Mouse (Mus musculus) gastrocnemius, postnatal 36 days (tissue): ENCODE data around the gene Myo1e. TPM values are rescaled to one million over a fixed set of nuclear protein-coding genes. Genes with fewer than 3 reads are reported as not detected.

Experiments
- DNase-seq, 2 experiments: peaks; one replicate each; pipeline ENCODE4 v3.0.0; 2022
- intact Hi-C: fragments of 180-260 bp; cut with DNase I; formaldehyde crosslinking; loops from one replicate; pipeline ENCODE4 v1.15.1; 2025
- total RNA-seq, 2 experiments: library from RNA; stranded (reverse); gene quantifications; 2 replicates each; pipeline ENCODE4 v1.2.3; 2021

Gene Myo1e
- total RNA-seq, 2 experiments from 2014 or later, result 7.0 to 8.4 TPM

GRCm38 (mm10) chr9:70331727-70332335 lies 124.7 kb downstream of the Myo1e start:
- DNase-seq, result no peak
- intact Hi-C loops, result no loop called here

DNA sequence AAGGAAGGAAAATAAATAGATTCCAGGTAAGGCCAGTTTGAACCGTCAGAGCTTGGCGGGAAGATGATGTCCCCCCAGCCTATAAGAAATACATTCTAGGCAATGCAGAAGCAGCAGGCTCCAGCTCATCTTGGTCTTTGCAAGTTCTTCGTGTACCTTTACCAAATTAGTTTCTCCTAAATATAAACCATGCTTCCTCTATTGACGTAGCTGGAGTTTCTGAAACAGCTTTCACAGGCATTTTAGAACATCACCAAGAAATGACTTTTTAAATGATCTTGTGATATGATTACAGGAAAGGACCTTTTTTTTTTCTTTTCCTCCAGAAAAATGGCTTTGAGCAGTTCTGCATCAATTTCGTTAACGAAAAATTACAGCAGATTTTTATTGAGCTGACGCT lies 131.2 kb downstream of the Myo1e start:
- DNase-seq, result no peak
- intact Hi-C loops, result no loop called here

DNA sequence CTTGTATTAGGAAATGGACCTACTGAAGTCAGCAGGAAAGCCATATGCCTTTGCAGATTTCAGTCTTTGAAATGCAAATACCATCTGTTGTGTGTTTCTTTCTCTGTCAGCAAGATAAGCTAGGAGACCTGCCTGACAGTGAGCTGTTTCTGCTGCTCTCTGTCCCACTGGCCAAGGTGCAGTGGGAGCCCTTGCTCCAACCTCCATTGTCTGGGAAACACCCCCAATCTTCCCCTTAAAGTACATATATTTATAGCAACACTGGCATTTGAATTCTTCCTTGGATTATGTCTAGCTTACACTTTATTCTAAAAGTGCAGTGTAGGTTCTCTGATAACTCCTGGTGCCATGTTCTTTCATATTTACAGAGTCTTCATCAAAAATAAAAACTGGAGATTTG lies 131.7 kb downstream of the Myo1e start:
- no peak for DNase-seq
- intact Hi-C loops, result no loop called here

DNA sequence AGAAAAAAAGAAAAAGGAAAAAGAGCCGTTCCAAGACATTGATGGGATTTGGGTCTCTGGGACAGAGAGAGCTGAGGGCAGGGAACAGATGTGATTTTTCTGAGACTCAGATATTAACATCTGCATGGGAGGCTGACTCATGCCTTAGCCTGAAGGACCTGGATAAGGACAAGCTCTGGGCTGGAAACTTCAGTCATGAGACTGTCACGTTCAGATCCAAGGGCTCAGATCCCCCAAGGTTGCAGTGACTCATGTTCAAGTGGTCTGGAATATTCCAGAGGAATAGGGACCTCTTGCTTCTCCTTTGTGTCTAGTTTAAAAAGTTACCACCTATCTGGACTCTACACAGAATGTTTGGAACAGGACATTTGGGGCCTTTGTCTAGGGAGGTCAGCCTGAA lies 142.1 kb downstream of the Myo1e start:
- intact Hi-C loops, result no loop called here
- DNase-seq, result no peak

DNA sequence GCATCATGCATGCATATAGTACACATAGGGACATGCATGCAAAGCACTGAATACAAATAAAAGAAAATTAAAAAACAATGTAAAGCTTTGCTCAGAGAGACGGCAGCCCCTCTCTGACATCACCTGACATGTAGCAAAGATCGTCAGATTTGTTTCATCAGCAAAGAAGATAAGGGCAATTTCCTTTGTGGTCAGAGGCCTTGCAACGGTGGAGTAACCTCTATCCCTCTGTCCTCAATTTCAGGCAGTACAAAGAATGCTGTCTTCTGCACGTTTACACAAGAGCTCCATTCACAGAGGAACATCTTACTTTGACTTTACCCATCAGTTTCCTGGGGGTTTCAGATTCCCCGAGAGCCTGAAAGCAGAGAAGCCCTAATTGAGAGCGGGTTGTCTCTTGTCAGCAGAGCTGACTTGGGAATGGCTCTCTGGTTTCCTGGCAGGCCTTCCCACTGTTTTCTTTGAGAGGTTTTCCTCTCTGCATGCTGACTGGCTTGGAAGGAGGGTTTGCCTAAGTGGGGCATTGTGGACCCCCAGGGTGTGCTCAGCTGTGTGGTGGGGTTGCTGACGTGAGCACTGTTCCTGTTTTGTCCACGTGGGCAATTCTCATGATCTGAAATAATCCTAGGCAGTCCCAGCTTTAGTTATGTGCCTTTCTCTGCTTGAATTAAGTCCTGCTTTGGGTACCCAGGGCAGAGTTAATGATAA lies 144.6 kb downstream of the Myo1e start:
- intact Hi-C loops, result no loop called here
- no peak for DNase-seq

- DNase-seq, result no peak
- intact Hi-C loops, result no loop called here
Measured at GRCm38 (mm10) chr9:70356254-70356653, 149.1 kb downstream of the Myo1e start.

GRCm38 (mm10) chr9:70359402-70360131 lies 152.4 kb downstream of the Myo1e start:
- no peak for DNase-seq
- intact Hi-C loops, result no loop called here

DNA sequence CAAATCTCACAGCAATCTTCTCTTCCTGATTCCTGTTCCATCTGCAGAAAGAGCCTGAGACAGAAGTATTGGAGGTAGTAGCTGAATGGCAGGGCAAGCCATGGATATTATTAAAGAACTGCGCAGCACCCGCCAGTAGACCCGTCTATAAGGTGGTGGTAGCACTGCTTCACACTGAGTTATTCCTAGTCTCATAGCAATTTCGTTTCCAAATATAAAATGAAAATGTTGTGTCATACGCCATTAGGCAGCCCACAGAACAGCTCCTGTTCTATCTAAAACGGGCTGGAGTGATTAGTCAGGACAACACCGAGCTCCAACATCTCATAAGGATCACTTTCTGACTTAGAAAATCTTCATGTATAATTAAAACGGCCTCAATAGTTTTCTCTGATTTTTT lies 157.6 kb downstream of the Myo1e start:
- no peak for DNase-seq
- intact Hi-C loops, result no loop called here

- intact Hi-C loops, result no loop called here
- no peak for DNase-seq
Measured at GRCm38 (mm10) chr9:70365915-70366314, 158.8 kb downstream of the Myo1e start.

DNA sequence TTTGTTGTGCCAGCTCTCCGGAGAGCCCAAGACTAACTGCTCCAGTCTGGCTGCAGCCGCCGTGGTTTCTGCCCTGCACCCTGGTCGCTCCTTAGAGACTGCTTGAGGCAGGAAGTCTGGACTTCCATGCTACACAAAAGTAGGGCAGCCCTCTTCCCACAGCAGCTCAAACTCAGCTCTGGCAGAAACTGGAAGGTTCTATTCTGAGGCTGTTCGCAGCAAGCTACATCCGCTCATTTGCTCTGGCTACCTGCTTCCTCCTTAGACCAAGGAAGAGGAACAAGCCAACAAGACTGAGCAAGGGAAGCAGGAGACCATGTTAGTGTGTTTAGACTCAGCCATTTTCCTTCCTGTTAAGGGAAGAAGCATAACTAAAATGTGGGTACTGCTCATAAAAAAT lies 159.7 kb downstream of the Myo1e start:
- intact Hi-C loops, result no loop called here
- DNase-seq, result no peak

- DNase-seq, result no peak
- intact Hi-C loops, result no loop called here
Measured at GRCm38 (mm10) chr9:70371638-70372037, 164.5 kb downstream of the Myo1e start.

DNA sequence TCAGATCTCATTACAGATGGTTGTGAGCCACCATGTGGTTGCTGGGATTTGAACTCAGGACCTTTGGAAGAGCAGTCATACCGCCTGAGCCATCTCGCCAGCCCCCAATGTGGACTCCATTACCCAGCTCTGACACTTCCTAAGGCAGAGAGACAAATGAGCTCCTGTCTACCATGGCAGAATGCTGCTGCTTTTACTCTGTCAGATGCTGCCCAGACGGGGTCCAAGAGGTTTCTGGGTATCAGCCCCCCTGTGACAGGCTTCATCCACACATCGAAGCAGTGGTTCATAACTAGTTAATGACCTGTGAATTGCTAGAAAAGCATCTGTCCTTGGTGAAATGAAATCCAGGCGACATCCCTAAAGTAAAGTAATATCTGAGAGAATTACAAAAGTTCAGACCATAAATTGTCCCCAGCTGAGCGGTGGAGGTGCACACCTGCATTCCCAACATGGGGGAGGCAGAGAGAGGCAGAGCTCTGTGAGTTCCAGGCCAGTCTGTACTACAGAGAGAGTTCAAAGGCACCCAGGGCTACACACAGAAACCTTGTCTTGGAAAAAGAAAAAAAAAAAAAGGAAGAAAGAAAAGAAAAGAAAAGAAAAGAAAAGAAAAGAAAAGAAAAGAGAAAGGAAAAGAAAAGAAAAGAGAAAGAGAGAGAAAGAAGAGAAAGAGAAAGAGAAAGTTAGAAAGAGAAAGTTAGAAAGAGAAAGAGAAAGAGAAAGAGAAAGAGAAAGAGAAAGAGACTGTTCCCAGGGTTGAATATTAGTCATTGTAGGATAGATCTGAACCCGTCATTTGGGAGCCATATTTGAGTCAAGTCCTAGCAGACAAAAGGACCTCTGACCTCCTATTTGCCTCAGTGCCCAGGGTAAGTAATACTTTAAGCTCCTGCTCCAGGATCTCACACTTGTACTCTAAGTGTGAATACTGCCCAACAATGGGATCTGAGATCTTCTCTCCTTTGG lies 172.6 kb downstream of the Myo1e start:
- intact Hi-C loops, result loop anchor here (10.0 kb wide), 1 partner anchor 175 kb away; the partner anchor contains the start of gene Myo1e
- DNase-seq, result no peak

GRCm38 (mm10) chr9:70382091-70382490 lies 174.9 kb downstream of the Myo1e start:
- intact Hi-C loops, result loop anchor here (10.0 kb wide), 1 partner anchor 177 kb away; the partner anchor contains the start of gene Myo1e
- peak in 1 of 2 experiments; percentile 10 for DNase-seq

DNA sequence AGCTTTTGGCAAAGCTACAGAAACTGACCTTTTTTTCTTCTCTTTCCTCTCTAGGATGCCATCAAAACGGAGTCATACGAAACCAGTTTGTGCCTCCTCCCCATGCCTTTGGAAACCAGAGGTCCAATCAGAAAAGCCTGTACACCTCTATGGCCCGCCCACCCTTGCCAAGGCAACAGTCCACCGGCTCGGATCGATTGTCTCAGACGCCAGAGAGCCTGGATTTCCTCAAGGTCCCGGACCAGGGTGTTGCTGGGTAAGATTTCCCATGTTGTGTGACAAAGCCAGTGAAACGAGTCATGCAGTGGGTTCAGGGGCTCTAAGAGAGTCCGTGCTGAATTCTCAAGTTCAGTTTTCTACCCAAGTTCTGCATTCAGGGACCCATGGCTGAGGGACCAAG lies 176.6 kb downstream of the Myo1e start:
- DNase-seq, result no peak
- intact Hi-C loops, result loop anchor here (10.0 kb wide), 1 partner anchor 179 kb away; the partner anchor contains the start of gene Myo1e

- no peak for DNase-seq
- intact Hi-C loops, result loop anchor here (10.0 kb wide), 1 partner anchor 180 kb away; the partner anchor contains the start of gene Myo1e
Measured at GRCm38 (mm10) chr9:70384494-70384893, 177.3 kb downstream of the Myo1e start.

DNA sequence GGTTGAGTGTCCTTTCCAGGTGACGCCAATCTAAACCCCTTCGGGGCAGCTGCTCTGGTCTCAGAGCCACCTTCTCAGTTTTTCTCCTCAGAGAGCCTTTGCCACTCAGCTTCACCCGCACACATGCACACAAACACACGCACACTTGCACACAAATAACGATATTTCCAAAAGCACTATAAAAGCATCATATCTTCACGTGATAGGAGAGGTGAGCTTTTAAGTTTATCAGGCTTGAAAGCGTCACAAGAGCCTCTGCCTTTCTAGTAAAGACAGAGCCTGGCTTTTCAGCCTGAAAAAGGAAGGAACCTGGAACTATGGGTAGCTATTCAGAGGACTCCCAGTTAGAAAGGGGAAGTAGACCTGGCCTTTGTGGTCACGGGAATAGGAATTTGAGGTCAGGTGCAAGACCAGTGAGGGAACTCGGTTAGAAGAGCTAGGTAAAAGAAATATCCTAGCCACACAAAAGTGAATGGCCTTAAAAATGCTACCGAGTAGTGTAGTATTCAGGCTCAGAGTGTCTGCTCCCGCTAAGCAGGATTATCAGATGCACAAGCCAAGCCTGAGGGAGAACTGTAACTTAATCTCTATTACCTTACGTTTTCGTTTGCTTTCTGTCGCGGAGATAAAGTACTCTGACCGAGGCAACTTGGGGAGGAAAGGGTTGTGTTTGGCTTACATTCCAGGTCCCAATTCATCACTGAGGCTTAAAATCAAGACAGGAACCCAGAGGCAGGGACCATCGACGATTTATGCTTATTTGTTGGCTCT lies 178.0 kb downstream of the Myo1e start:
- no peak for DNase-seq
- intact Hi-C loops, result loop anchor here (10.0 kb wide), 1 partner anchor 180 kb away; the partner anchor contains the start of gene Myo1e

- peak in 1 of 2 experiments; percentile 18 for DNase-seq
- intact Hi-C loops, result loop anchor here (10.0 kb wide), 1 partner anchor 183 kb away; the partner anchor contains the start of gene Myo1e
Measured at GRCm38 (mm10) chr9:70387410-70388119, 180.4 kb downstream of the Myo1e start.

DNA sequence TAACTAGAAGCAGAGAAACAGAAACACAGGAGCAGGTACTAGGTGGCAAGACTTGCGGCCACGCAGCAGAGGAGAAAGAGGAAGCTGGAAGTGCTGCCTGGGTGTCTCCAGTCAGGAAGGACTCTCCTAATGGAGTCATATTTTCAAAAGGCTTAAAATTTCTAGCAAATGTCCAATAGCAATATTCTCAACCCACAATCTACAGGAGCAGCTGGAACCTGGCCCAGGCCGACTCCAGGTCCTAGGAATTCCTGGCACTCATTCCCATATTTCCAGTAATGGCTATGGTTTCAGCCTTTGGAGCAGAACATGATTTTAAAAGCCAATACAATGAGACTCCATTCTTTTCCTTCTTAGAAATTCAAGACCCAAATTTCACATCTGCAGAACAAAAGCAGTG lies 182.4 kb downstream of the Myo1e start:
- intact Hi-C loops, result loop anchor here (10.0 kb wide), 1 partner anchor 185 kb away; the partner anchor contains the start of gene Myo1e
- DNase-seq, result no peak

GRCm38 (mm10) chr9:70391042-70391441 lies 183.9 kb downstream of the Myo1e start:
- DNase-seq, result no peak
- intact Hi-C loops, result no loop called here
